Mouse (Mus musculus) neural tube, embryonic 10.5 days (tissue): ENCODE measurements at regions not wholly inside any gene's neighbourhood (a gene's known extent, or its start where the extent isn't known, plus 50 kb on each side); places are given as distances from the start of the nearest gene placed in this dataset.

Source experiments
- DNase-seq: peaks from one replicate; pipeline ENCODE4 v3.0.0-alpha.2; 2017; ENCODE audit warnings: low spot score; ENCODE audit errors: extremely low spot score

DNA sequence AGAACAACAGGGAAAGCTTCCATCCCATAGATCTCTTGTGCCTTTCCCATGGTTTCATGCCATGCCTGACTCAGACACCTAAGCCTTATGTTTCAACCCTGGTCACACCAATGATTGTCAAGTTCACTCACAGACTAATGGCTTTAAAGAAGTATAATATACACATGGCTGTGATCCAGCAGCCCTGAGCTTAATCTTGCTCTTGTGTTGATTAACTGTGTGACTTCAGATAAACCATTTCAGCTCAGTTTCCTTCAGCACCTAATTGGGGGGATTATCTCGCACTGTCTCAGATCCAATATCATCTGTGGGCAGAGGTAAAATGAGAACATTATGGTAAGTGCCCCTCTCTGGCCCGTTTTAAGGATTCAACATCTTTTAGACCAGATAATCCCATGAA lies 223.9 kb upstream of the Pard3b start:
- DNase-seq, result no peak

DNA sequence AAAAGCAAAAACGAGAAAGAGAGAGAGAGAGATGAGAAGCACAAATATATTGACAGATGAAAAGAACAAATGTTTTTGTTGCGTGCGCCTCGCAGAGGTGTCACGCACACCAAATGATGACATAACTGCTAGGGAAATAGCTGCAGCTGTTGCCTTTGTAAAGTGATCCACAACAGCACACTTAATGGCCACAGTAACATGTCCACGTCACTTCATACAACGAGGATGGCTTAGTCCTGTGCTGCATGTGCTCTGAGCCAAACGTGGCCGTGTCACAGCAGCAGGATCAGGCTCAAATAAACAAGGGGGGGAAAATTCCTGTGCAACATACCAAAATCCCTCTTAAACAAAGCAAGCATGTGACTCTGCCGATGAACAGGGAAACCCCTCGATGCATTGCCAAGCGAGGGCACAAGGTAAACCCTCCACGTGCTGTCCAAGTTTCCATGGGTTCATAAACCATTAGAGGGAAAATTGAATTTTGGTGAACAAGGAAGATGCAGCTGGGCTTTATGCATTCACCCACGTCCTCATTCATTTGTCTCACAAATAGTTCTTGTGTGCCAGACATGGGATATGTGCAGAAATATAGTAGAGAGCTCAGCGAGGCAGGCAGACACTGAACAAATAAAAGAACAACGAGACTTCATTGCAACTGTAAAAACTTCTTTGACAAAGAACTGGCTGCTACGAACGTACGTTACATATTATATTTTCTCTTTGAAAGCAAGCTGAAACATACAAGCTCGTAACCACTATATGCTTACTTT lies 223.0 kb upstream of the Pard3b start:
- no peak for DNase-seq

DNA sequence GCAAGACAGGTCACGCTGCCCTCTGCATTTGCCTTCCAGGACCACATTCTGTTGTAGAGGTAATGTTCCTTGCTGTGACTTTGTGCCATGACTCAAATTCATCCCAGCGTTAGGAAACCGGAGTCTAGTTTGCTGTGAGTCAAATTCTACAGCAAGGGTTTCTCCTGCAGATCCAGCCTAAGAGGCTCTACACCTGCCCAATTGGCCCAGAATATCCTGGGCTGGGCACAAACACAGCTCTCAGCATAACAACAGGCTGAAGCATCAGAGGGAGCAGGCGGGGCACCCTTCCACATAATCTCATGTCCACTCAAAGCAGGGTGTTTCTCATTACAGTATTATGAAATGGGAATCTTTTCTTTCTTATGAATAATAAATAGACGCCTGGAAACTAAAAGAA lies 220.2 kb upstream of the Pard3b start:
- DNase-seq, result no peak

- DNase-seq, result no peak
Measured at GRCm38 (mm10) chr1:61419839-61420238, 218.8 kb upstream of the Pard3b start.

GRCm38 (mm10) chr1:61423253-61423652 lies 215.4 kb upstream of the Pard3b start:
- DNase-seq, result no peak

GRCm38 (mm10) chr1:61428706-61429501 lies 209.7 kb upstream of the Pard3b start:
- no peak for DNase-seq

- no peak for DNase-seq
Measured at GRCm38 (mm10) chr1:61437603-61438002, 201.0 kb upstream of the Pard3b start.

- DNase-seq, result no peak
Measured at GRCm38 (mm10) chr1:61461435-61461834, 177.2 kb upstream of the Pard3b start.

- DNase-seq, result no peak
Measured at GRCm38 (mm10) chr1:61470617-61471214, 167.9 kb upstream of the Pard3b start.

DNA sequence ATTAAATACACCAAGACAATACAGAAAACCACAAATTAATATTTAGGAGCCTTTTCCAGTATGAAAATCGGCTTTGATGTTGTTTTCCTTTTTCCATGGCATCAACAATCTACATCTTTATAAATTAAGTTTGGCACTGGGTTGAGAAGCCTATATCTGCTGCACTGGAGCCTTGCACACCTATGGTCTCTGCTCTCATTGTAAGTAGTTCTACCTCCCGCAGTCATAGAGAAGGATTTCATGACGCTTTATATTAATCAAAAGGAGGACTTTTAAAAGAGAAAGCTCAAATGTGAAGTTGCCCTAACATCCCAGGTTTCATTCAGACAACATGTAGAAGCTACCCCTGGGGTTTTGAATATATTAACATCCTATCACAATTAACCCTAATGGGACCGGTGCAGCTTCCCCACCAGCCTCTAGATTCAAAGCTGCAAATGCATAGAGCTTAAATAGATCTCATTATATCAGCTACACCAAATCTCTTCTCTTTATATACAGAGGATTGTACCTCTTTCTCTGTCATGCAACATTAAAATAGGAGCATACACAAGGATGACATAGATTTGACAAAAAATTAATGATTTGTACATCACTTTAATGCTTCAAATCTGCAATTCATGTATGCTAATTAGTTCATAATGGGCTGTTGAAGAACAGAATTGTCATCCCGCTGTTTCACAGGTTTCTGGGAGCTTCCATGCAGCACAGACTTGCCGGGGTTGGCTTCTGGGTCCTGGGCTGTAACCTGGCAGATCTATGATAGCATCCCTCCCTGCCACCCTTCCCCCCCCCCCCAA lies 166.6 kb upstream of the Pard3b start:
- DNase-seq, result no peak

DNA sequence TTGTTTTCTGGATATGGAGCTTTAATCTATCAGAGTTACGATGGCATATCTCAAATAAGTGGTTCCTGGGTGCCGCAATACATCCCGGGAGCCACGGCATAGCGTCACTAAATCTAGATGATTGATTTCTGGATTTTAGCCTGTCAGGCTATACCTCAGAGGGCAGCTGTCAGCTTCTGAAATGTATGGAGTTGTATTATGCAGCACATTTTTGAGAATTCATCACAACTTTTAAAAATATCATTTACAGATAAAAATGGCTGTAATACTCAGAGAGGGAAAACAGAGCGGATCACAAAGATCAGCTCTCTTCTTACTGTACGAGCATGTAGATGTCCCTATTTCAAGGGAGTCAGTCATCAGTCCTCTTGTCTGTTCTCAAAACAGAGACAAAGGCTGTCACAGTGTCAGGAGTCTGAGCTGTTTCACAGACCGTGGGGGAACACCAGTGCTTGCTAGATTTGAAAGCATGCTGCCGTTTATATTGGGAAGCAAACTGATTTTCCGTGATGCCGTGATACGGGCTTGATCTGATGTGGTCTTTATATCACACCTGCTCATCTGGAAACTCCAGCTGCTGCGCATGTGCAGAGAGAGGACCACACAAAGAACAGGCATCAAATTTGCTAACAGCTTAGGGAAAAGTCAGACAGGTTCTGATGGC lies 165.9 kb upstream of the Pard3b start:
- no peak for DNase-seq

GRCm38 (mm10) chr1:61485459-61485858 lies 153.2 kb upstream of the Pard3b start:
- DNase-seq, result no peak

- DNase-seq, result no peak
Measured at GRCm38 (mm10) chr1:61524886-61525285, 113.7 kb upstream of the Pard3b start.

GRCm38 (mm10) chr1:61525881-61526280 lies 112.7 kb upstream of the Pard3b start:
- no peak for DNase-seq

DNA sequence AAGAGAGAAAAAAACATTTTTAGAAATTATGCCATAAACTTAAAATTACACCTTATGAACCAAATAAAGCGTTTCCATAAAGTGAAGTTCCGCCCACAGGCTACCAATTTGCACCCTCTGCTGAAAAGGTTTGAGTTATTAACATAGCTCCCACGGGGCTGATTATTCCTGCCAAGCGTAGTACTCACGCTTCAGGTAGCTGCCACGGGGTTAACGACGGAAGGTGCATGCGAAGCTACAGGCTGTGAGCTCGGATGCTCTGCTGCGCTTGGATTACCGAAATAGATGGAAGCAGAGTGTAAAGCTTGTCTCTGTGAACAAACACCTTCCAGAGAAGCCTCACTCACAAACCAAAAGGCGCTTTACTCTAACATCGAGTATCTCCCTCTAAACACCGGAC lies 109.9 kb upstream of the Pard3b start:
- DNase-seq, result no peak

DNA sequence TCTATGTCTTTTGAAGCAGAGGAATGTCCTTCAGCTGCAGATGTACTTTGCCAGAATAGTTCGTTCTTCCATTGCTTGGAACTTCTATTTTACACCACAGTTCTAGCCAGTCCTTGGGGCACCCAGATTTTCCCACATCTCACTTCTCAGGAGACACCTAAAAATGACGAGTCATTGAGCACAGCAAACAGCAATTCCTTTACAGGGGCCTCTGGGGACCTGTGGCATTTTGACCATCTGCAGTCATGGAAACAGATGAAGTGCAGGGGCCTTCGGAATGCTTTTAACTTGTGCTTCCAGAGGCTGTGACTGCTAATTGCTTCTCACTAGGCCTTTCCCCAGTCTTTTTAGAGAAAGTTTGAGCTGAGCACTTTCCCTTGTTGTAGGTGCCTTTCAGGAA lies 108.5 kb upstream of the Pard3b start:
- DNase-seq, result peak; percentile 29

GRCm38 (mm10) chr1:61531487-61531886 lies 107.1 kb upstream of the Pard3b start:
- DNase-seq, result no peak

DNA sequence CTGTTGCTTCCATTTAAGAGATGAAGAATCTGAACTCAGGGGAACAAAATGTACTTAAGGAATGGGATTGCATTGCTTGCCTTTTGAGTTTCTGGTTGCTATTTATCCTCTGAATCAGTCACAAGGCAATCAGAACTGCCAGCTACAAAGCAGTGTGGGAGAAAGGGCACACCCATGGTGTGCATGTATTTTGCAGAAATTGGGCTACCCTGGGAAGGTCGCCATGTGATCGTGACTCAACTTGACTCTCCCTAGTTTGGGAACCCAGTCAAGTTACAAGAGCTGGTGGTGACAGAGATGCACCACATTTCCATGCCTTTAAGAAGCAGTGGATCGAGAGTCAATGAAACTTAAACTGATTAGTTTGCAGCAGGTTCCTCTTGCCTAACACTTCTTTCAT lies 98.5 kb upstream of the Pard3b start:
- no peak for DNase-seq

- DNase-seq, result no peak
Measured at GRCm38 (mm10) chr1:61541166-61541565, 97.5 kb upstream of the Pard3b start.

- DNase-seq, result no peak
Measured at GRCm38 (mm10) chr1:61552577-61553517, 85.8 kb upstream of the Pard3b start.
